Mouse (Mus musculus) right cerebral cortex, postnatal 4 days (tissue): ENCODE results near the gene Lcp1.
"Not testable (repeated sequence)": the region's sequence is repeated elsewhere in the genome, so short reads cannot be mapped to it uniquely, and the experiment has no call there.

Experiments
- DNase-seq: peaks from one replicate; pipeline ENCODE4 v3.0.0-alpha.2; 2022

Lcp1 gene

GRCm38 (mm10) chr14:75130501-75131318, at the start of gene Lcp1, which contains the start of gene Lrrc63:
TSS of gene Lcp1 (plus strand) at chr14:75131101.
TSS of gene Lrrc63 (minus strand) at chr14:75130881.
- peak; percentile 63 for DNase-seq

GRCm38 (mm10) chr14:75102956-75103355, 27.9 kb upstream of the Lcp1 start:
- DNase-seq = no peak

GRCm38 (mm10) chr14:75121658-75122057, 9.2 kb upstream of the Lcp1 start:
- no peak for DNase-seq

GRCm38 (mm10) chr14:75131324-75131935, 529 bp downstream of the Lcp1 start:
- no peak for DNase-seq

- no peak for DNase-seq
These were observed 5.4 kb downstream of the Lcp1 start for GRCm38 (mm10) chr14:75136119-75136966.

GRCm38 (mm10) chr14:75138503-75138902, 7.6 kb downstream of the Lcp1 start:
- DNase-seq = no peak

GRCm38 (mm10) chr14:75139225-75139624, 8.3 kb downstream of the Lcp1 start:
- DNase-seq = no peak

GRCm38 (mm10) chr14:75147706-75148105, 16.8 kb downstream of the Lcp1 start:
- not testable (repeated sequence) for DNase-seq

GRCm38 (mm10) chr14:75148229-75148628, 17.3 kb downstream of the Lcp1 start:
- peak; percentile 53 for DNase-seq

- no peak for DNase-seq
These were observed 19.8 kb downstream of the Lcp1 start for GRCm38 (mm10) chr14:75150653-75151052.

- DNase-seq = no peak
These were observed 20.2 kb downstream of the Lcp1 start for GRCm38 (mm10) chr14:75151146-75151545.

GRCm38 (mm10) chr14:75154481-75154880, 23.6 kb downstream of the Lcp1 start:
- no peak for DNase-seq

- no peak for DNase-seq
These were observed 28.5 kb downstream of the Lcp1 start for GRCm38 (mm10) chr14:75159375-75159774.

GRCm38 (mm10) chr14:75163866-75164265, 33.0 kb downstream of the Lcp1 start:
- no peak for DNase-seq

GRCm38 (mm10) chr14:75164345-75164744, 33.4 kb downstream of the Lcp1 start:
- DNase-seq = no peak

GRCm38 (mm10) chr14:75165574-75166131, 34.8 kb downstream of the Lcp1 start:
- DNase-seq = no peak

- DNase-seq = no peak
These were observed 37.6 kb downstream of the Lcp1 start for GRCm38 (mm10) chr14:75168501-75168900.

- no peak for DNase-seq
These were observed 39.6 kb downstream of the Lcp1 start for GRCm38 (mm10) chr14:75170546-75170945.

GRCm38 (mm10) chr14:75174296-75174695, 43.4 kb downstream of the Lcp1 start:
- no peak for DNase-seq

GRCm38 (mm10) chr14:75174731-75175555, 44.0 kb downstream of the Lcp1 start:
- DNase-seq = no peak

GRCm38 (mm10) chr14:75175781-75176180, 44.9 kb downstream of the Lcp1 start:
- no peak for DNase-seq

- DNase-seq = no peak
These were observed 45.6 kb downstream of the Lcp1 start for GRCm38 (mm10) chr14:75176425-75177045.
